Mouse (Mus musculus) testis, adult 2 months (tissue): ENCODE measurements around the gene Gm21773. TPM values are rescaled to one million over a fixed set of nuclear protein-coding genes. Genes with fewer than 3 reads are reported as not detected.
"Not testable (repeated sequence)": the region's sequence is repeated elsewhere in the genome, so short reads cannot be mapped to it uniquely, and the experiment has no call there.

Experiments used
- H3K27ac ChIP-seq: fragments of 200-500 bp; 2 replicates; pipeline ENCODE4 v1.5.1; 2012; ENCODE audit warnings: low read depth, low read length; ENCODE audit not compliant: control insufficient read depth, insufficient read depth
- H3K27me3 ChIP-seq: fragments of 200-500 bp; 2 replicates; pipeline ENCODE4 v1.6.1; 2012; ENCODE audit warnings: mild to moderate bottlenecking, low read length, moderate library complexity; ENCODE audit not compliant: control insufficient read depth, insufficient read depth
- H3K36me3 ChIP-seq: fragments of 200-500 bp; 2 replicates; pipeline ENCODE4 v1.6.1; 2012; ENCODE audit warnings: mild to moderate bottlenecking, low read length; ENCODE audit not compliant: control insufficient read depth, insufficient read depth
- H3K4me1 ChIP-seq: fragments of 200-500 bp; 2 replicates; pipeline ENCODE4 v1.6.1; 2012; ENCODE audit warnings: low read length; ENCODE audit not compliant: control insufficient read depth, insufficient read depth
- H3K4me3 ChIP-seq: fragments of 200-500 bp; 2 replicates; pipeline ENCODE4 v1.5.1; 2012; ENCODE audit warnings: low read depth, mild to moderate bottlenecking, low read length, moderate library complexity, mixed read lengths; ENCODE audit not compliant: control insufficient read depth
- polyA plus RNA-seq: library from polyadenylated mRNA; depleted of rRNA; stranded (reverse); fragments of >200 nt; gene quantifications from 2 replicates; pipeline ENCODE4 v1.2.3, GENCODE M21; 2012; rRNA removed

Gm21773 gene
- polyA plus RNA-seq: 0.11 TPM in 1 of 2 replicates, not detected in the other

- not testable (repeated sequence) for H3K4me1 ChIP-seq, H3K4me3 ChIP-seq, H3K36me3 ChIP-seq, H3K27me3 ChIP-seq, H3K27ac ChIP-seq
These were observed at the start of gene Gm21773 for GRCm38 (mm10) chrY:25309260-25309659. Gene Gm21773, minus strand, starts transcription at chrY:25309360.
